Mouse (Mus musculus): ENCODE data around the gene Trim47.
"Not testable (repeated sequence)": the region's sequence is repeated elsewhere in the genome, so short reads cannot be mapped to it uniquely, and the experiment has no call there.

The Trim47 gene

DNA sequence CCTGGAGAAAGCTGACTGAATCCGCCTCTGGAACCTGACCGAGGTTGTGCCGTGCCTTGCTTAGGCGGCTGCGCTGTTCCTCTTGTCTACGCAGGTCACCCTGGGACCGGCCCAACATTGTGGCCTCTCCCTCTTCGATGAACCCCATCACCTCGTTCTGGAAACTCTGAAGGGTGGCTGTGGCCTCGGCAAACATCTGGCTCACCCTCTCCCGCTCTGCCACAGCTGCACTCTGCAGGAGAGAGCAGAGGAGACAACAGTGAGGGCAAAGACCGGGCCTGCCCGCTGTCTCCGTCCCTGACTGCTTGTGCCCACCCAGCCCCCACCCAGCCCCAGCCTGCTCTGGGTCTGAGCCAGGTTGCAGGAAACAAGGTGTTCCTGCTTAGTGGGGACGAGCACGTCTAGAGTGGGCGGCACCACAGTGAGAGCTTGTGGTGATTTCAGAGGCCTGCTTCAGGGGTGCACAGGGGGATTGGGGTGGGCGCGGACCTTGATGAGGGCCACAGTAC, 19.2 kb downstream of the Trim47 start:
- no peak for DNase-seq (ENCODE audit: low spot score in 2 of 2)

DNA sequence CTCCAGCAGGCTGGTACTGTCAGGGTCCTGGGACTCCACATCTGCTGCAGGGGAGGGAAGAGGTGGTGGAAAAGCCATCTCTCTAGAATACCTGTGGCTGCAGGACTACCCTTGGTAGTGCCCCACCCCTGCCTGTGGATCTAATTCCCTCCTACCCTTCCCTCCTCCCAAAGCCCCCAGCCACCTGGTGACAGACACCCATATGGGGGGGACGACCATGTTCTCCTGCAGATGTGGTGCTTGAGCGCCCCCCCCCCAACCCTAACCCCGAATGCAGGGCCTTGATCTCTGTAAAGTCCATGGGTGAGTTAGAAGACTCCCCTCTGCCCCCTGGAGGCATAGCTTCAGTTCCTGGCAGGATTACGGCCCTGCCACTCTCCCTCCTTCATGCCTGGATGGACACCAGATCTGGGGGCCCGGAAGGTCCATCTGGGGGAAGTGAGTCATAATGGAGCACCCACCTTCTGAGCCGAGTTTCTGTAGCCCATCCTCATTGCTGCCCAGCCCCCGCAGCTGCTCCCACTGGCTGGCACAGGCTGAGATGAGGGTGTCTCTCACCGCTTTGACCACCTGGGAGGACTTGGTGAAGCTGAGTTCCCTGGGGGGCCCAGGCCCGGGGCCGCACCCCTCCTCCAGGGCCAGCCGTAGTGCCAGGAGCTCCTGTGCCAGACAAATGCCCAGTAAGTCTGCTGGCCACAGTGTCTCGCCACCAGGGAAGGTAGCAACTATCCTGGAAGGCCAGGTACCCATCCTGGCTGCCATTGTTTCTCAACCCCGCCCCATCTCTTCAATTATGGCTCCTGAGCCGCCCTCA, 19.8 kb downstream of the Trim47 start:
- DNase-seq (ENCODE audit: low spot score in 2 of 2): no peak

DNA sequence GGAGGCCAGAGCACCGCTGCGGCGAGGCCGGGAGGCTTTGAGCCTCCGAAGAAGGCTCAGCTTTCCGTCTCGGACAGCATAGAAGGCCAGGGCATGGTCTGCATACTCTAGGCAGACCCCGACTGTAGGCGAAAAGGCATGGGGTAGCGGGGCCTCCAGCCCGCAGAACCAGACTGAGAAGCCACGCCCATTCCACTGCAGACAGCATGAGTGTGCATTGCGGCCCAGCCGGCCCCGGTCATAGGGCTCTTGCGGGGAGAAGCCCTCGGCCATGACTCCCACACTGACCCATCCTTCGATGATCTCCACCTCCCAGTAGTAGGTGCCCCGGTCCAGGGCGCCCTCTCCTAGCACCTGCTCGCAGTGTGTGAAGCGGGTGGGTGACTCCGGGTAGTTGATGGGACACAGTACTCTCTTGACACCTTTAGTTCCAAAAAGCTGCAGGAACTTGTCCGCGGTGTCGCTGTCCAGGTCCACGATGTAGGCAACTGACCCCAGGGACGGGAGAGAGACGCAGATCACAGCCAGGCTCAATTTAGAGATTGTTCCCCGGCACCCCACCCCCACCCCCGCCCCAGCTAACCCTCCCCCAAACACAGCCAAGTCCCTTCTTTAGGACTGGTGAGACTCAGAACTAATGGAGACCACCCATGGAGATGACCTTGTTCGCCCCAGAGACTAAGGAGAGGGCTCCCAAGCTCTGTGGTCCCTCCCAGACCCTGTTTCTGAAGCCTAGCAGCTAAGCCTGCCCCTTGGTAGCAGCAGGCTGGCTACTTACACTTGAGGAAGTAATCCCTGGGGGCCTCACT, 20.7 kb downstream of the Trim47 start:
- DNase-seq (ENCODE audit: low spot score in 2 of 2): no peak

DNA sequence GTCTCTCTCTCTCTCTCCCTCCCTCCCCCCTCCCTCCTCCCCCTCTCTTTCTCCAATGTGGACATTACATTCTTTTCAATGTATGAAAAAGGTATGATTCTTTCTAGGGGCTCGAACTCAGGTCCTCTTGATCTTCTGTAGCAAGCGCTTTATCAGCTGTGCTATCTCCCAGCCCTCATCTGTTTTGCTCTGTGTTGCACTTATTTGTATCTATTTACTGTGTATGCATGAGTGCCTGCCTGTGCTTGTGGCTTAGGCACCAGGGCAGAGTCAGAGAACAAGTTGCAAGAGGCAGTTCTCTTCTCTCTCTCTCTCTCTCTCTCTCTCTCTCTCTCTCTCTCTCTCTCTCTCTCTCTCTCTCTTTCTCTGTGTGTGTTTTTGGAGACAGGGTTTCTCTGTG, 21.9 kb downstream of the Trim47 start:
- no peak for DNase-seq (ENCODE audit: low spot score in 2 of 2)

DNA sequence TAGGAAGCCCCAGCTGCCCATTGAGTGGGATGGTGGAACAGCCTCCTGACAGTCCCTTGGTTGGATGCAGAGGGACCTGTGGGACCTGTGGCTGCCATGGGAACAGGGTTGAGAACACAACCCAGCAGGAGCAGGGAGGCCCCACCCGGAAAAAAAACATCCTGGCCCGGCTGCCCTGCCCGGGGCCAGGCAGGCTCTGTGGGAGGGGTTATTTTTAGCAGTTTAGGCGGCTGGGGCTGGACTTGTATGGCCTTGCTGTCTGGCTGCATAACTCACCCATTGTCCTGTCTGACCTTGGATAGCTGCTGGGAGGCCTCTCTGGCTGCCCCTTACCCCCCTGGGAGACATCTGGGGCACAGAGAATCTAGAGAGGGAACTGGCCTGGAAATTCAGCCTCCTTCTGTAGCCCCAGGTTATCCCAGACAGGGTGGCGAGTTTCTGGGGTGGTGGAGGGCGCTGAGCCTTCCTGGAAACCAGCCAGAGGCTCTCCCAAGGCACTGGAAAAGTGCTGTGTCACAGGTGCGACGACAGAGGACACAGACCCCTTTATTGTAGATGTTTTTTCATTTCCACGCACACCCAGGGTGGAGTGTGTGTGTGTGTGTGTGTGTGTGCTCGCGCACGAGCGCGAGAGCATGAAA, 22.9 kb downstream of the Trim47 start:
- DNase-seq (ENCODE audit: low spot score in 2 of 2): no peak

DNA sequence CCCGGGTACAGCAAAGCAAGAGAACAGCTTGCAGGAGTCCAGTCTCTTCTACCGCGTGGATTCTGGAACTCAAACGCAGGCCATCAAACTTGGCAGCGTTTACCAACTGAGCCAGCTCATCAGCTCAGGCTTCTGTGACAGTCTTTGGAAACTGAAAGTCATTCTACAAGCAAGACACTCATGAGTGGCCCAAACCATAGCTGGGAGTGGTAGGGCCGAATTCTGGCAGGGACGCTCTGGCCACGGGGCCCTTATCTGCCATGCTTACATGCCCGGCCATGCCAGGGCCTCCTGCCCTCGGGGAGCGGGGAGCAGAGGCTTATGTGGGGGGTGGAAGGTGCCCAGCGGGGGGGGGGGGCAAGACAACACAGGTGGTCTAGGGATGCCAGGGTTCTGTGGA, 23.4 kb downstream of the Trim47 start:
- DNase-seq (ENCODE audit: low spot score in 2 of 2): no peak

DNA sequence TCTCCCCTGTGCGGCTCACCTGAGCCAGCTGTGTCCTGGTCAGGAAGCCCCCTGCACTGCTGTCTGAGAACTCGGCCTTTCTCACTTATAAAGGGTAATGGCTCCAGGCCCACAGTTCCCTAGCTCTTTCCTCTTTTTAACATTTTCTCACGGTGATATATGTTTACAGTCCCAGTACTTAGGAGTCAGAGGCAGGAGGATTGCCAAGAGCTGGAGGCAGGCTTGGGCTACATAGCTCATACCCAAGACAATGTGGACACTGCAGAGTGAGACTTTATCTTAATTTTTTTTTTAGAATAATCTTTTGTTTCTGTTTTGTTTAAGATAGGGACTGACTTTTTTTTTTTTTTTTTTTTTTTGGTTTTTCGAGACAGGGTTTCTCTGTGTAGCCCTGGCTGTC, 24.5 kb downstream of the Trim47 start:
- DNase-seq (ENCODE audit: low spot score in 2 of 2): no peak

DNA sequence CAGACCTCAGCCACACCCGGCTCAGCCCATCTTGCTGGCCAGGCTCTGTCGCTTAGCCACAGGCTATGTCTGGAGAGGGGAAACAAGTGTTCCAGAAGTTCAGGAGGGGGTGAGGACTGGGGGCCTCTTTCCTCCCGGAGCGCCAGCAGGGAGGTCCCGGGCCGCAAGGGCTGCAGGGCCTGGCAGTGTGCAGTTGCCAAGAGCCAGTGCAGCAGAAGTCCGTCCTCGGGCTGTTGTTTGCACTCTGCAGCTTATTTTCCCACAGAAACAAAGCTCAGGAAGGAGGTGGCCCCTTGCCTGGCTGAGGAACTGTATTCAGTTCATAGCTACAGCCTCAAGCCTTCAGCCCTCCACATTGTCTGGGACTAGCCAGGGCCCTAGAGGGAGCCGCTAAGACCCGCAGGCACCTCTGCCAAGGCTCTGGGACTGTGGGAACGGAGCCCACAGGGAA, 25.1 kb downstream of the Trim47 start:
- DNase-seq (ENCODE audit: low spot score in 2 of 2): no peak

DNA sequence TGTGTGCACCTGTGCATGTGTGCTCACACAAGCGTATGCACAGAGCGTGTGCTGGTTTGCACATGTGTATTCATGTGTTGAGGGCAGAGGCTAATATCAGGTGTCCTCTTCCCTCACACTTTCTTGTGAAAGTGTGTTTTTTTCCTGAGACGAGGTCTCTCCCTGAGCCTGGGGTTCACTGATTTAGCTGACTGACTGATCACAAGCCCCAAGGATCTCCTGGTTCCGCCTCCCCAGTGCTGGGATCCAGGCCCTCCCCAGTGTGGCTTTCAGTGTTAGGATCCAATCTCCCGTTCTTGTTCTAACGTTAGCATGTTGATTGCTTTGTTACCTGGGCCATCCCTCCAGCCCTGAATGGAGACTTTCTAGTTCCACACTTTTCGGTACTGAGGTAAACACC, 26.2 kb downstream of the Trim47 start:
- no peak for DNase-seq (ENCODE audit: low spot score in 2 of 2)

DNA sequence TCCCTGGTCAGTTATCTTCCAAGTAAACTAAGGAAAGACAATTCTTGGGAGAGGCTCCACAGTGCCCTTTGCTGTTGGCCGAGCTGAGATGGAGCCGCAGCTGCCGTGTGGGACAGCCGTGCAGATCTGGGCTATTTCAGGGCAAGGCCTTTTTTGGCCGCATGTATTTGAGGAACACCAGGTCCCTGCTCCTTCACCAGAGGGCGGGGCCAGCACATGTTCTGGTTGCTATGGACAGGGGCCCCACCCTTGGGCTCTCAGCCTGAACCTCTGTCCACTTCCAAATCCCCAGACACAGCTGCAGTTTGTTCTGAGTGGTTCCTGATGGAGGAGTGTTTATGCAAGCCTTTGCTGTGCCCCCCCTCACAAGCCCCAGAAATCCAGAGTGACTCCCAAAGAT, 26.6 kb downstream of the Trim47 start:
- no peak for DNase-seq (ENCODE audit: low spot score in 2 of 2)

DNA sequence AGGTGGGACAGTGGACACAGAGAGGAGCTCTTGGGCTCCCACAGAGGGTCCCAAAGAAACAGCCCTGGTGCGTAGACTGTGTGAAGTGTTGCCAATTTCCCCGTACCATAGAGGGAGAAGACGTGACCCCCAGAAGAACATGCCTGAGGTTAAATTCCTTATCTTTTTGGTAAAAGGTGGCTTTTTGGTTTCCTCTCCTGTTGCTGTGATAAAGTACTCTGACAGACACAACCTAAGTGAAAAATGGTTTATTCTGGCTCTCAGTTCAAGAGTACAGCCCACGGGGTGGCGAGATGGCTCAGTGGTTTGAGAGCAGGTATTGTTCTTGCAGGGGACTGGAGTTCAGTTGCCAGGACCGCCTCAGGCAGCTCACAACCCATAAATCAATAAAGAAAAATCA, 27.5 kb downstream of the Trim47 start:
- DNase-seq (ENCODE audit: low spot score in 2 of 2): no peak

DNA sequence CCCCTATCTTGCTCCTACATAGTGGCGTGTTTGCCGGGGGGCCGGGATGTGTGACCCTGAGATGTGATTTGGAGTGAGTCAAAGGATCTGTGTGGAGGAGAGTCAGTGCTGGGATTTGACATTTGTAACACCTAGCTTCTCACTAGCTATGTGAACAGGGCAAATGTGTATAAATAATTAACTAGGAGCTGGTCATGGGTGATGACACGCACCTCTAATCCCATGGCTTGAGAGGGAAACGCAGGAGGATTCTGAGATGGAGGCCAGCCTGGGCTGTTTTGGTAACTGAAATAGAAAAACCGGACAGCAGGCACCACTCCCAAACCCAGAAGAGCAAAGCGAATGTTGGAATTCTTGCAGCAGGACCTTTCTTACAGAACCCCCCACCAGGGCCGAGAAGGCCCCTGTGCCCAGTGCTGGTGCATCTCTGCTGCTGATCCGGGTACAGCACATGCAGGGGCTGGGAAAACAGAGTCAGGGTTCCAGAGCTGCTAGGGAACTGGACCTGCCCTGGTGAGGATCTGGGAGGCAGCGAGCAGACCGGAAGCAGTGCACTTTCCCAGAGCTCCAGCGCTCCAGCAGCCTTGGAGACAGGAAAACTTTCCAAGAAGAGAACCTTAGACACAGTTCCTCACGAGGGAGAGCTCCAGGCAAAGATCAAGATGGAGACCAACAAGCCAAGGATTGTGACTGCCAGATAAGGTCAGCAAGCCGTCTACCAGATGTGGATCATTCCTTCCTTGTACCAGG, 28.1 kb downstream of the Trim47 start:
- no peak for DNase-seq (ENCODE audit: low spot score in 2 of 2)

DNA sequence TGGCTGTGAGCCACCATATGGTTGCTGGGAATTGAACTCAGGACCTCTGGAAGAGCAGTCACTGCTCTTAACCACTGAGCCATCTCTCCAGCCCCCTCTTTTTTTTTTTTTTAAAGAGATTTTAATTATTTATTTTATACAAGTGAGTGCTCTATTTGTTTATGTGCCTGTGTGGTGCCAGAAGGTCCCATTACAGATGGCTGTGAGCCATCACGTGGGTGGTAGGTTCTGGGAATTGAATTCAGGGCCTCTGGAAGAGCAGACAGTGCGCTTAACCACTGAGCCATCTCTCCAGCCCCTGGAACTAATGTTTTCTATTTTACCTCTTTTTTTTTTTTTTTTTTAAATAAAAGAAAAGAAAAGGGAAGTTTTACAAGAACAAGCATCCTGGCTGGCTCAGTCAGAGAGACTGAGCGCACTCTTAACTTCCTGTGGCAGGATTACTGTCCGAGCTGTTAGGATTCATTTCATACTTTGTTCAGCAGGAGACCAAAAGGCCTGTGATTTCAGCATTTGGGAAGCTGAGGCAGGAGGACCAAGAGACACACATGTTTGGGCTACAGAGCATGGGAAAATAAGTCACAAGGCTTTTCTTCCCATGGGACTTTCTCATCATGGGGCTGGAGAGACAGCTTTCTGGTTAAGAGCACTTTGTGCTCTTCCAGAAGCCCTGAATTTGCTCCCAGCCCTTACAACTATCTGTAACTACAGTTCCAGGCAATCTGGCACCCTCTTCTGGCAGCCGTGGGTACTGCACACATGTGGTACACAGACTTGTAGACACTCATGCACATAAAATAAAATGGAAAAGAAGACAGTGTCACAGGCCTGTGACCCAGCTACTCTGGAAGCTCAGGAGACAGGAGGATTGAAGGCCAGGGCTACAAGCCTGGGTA, 30.5 kb downstream of the Trim47 start:
- DNase-seq (ENCODE audit: low spot score in 2 of 2): no peak

DNA sequence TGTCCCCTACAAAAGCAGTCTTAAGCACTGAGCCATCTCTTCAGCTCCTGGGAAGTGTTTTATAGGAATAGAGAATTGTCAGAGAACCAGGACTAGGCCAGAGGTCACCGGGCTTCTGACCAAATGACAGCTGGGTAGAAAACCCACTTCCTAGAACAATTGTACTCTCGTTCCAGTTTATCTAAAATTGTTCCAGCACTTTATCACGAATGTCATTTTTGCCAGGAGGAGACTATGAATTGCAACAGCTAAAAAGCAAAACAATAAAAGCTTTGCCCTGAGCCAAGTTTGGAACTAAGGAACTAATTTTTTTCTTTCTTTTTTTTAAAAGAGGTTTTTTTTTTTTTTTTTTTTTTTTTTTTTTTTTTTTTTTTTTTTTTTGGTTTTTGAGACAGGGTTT, 31.4 kb downstream of the Trim47 start:
- no peak for DNase-seq (ENCODE audit: low spot score in 2 of 2)

DNA sequence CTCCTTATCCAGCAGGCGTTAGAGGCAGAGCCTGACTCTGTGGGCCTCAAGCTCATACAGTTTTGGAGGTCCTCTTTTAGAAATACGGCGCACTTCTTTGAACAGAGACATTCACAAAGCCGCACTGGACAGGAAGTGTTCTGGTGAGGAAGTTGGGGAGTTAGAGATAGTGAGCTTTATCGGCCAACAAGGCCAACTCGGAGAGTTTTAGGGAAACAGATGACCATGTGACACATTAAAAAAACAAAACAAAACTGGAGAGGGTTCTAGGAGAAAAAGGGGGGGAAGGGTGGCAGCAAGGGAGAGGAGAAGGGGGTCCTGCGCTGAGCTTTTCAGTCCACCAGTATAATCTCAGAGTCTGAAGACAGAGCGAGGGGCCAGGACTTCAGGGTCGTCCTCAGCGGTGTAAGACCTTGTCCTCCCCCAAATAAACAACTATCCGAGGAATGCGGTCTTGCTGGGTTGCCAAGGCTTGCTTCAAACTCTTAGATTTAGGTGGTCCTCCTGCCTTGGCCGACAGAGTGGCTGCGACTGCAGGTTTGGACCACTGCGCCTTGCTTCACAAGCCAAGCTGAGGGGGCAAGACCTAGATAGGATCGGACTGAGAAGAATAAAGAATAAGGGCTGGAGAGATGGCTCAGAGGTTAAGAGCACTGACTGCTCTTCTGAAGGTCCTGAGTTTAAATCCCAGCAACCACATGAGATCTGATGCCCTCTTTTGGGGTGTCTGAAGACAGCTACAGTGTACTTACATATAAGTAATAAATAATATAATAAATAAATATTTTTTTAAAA, 33.0 kb downstream of the Trim47 start:
- DNase-seq (ENCODE audit: low spot score in 2 of 2): no peak

DNA sequence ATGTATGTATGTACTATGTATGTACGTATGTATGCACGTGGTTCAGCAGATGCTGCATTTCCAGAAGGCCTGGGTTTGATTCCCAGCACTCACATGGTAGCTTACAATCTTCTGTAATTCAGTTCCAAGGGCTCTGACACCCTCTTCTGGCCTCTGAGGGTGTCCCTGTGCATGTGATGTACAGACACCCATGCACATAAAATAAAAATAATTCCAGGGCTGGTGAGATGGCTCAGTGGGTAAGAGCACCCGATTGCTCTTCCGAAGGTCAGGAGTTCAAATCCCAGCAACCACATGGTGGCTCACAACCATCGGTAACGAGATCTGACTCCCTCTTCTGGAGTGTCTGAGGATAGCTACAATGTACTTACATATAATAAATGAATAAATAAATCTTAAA, 34.1 kb downstream of the Trim47 start:
- not testable (repeated sequence) for DNase-seq (ENCODE audit: low spot score in 2 of 2)

DNA sequence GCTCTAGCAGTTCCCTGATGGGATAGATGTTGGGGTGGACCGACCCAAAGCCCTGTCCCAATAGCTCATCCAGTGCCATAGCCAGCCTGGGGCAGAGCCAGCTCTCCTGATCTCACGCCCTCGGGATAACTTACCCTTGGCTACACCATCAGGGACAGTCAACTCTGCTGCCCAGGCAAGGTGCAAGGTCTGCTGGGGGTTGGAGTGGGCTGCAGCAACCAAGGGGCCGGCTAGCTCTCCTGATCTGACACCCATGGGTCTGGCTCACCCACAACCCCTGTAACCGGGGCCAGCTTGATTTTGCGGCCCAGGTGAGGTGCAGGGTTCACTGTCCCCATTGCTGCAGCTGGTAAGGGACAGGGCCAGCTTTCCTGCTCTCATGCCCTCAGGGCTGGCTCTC, 35.4 kb downstream of the Trim47 start:
- DNase-seq (ENCODE audit: low spot score in 2 of 2): no peak

DNA sequence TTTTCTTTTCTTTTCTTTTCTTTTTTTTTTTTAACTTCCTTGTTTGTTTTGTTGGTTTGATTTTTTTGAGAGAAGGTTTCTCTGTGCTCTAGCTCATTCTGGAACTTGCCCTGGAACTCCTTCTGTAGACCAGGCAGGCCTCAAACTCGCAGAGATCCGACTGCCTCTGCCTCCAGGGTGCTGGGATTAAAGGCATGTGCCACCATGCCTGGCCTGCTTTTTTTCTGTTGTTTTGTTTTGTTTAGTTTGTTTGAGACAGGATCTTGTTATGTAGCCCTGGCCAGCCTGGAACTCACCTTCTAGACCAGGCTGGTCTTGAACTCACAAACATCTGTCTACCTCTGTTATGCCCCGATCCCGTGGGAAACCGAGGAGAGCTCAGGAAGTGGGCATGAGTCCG, 37.5 kb downstream of the Trim47 start:
- DNase-seq (ENCODE audit: low spot score in 2 of 2): no peak

DNA sequence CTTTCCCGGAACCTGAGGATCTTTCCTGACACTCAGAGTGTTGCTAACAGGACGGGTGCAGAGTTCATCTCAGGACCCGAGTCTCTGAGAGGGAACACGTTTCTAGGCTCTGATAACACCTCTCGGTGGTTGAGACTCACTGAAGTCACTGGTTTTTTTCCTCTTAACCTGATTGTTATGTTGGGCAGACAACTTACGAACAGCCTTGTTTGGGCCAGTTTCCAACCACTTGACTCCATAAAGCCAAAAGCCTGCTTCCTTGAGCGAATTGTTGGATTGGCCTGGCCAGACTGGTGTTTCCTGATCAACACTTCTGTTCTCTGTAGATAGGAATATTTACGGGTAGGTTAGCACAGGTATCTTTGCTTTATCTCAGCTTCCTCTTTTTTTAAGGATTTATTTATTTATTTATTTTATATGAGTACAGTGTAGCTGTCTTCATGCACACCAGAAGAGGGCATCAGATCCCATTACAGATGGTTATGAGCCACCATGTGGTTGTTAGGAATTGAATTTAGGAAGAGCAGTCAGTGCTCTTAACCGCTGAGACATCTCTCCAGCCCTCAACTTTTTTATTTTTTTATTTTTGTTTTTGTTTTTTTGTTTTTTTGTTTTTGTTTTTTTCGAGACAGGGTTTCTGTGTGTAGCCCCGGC, 38.1 kb downstream of the Trim47 start:
- no peak for DNase-seq (ENCODE audit: low spot score in 2 of 2)

All from cerebellum, postnatal 4 days (tissue).